Mouse (Mus musculus) lung, postnatal 14 days (tissue): ENCODE measurements around the gene Arhgef33.
"Not testable (repeated sequence)": the region's sequence is repeated elsewhere in the genome, so short reads cannot be mapped to it uniquely, and the experiment has no call there.

Experiments
- DNase-seq: peaks from one replicate; pipeline ENCODE4 v3.0.0; 2021

Gene Arhgef33

GRCm38 (mm10) chr17:80307251-80307650 is at the start of gene Arhgef33:
Arhgef33 (plus strand) TSS chr17:80307407.
- no peak for DNase-seq

DNA sequence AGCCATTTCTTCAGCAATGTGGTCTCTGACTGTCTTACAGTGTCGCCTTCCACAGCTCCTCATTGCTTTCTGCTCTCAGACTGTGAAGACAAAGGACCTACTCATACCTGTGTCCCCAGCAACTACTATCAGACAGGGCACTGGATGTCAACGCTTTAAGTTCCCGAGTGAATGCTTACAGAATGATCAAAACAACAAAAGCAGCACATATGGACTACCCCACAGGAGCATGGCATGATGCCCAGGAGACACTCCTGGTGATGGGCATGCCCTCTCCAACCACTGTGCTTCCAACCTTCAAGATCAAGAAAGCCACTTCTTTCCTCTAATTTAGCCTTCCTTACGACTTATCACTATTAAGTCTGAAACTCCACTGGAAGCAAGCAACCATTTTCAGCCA is 40.1 kb upstream of the Arhgef33 start:
- DNase-seq: no peak

- DNase-seq: no peak
Measured at GRCm38 (mm10) chr17:80268151-80268550, 39.1 kb upstream of the Arhgef33 start.

- not testable (repeated sequence) for DNase-seq
Measured at GRCm38 (mm10) chr17:80270622-80271021, 36.6 kb upstream of the Arhgef33 start.

DNA sequence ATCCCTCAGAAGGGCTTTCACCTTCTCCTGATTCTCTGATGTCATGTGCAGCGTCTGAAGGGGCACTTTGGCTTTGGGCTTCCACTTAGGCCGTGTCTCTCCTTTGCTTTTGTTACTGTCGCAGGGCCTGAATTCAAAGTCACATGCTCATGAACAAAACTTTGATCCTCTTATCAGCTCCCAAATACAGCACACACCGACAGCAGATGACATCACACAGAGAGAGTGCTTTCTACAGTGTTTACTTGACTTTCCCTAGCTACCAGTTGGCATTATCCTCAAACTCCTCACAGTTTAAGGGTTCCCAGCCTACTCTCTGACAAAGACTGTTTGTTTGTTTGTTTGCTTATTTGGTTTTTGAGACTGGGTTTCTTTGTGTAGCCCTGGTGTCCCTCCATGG is 29.0 kb upstream of the Arhgef33 start:
- DNase-seq: no peak

DNA sequence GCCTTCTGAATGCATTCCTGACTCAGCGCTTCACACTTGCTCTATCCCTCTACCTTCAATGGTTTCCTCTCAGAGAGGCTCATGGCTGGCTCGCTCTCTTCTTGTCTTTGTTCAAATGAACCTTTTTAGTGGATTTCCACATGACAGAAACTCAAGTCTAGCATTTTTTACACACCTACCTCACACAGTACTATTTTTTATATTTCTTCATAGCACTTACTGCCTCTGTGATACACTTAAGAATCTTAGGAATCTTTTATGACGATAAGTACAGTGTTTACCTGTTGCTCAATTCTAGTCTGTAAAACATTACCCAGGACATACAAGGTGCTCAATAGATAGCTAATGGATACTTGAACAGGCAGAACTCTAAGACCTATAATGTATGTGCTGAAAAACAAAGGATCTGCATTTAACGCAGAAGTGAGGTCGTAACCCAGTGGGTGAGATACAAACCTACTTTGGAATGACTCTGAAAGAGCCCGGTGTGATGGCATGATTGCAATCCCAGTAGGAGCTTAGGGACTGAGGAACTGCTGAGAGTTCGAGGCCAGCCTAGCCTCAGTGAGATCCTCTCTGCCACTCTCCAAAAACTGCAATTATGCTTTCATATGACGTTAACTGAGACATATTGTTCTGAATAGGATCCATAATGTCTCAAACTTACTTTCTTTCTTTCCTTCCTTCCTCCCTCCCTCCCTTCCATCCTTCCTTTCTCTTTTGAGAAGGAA is 27.7 kb upstream of the Arhgef33 start:
- no peak for DNase-seq

- no peak for DNase-seq
Measured at GRCm38 (mm10) chr17:80284446-80284845, 22.8 kb upstream of the Arhgef33 start.

- no peak for DNase-seq
Measured at GRCm38 (mm10) chr17:80288012-80288411, 19.2 kb upstream of the Arhgef33 start.

DNA sequence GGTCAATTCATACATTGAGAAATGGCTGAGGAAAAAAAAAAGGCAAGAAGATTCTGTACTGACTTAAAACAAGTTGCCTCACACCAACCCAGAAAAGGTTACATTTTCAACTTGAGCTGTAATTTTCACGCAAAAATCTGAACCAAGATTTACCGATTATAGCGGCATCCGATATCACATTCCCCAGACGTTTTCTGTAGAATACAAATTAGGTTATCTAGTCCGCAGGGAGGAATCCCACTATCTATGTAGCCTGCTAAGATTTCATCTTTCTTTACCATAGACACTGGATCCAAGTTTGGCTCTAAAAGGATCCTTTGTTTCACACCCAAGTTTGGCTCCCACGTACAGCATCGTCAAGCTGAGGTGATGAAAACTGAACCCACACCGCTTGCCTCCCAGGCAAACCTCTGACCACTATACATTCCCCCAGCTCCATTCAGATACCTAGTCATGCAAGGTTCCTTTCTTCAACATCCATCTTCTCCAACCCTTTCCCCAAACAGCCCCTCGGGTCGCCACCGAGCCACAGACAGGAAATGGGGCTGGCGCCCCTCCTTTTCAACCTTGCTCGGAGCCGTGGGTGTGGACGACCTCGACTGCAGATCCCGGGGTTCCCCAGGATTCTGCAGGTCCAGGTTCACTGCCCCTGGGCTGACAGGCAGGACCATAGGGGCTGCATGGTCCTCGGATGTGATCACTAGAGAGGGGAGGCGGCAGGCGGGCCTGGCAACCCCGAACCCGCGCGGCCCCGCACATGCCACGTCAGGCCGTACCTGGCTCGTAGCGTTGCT is 17.7 kb upstream of the Arhgef33 start:
- no peak for DNase-seq

DNA sequence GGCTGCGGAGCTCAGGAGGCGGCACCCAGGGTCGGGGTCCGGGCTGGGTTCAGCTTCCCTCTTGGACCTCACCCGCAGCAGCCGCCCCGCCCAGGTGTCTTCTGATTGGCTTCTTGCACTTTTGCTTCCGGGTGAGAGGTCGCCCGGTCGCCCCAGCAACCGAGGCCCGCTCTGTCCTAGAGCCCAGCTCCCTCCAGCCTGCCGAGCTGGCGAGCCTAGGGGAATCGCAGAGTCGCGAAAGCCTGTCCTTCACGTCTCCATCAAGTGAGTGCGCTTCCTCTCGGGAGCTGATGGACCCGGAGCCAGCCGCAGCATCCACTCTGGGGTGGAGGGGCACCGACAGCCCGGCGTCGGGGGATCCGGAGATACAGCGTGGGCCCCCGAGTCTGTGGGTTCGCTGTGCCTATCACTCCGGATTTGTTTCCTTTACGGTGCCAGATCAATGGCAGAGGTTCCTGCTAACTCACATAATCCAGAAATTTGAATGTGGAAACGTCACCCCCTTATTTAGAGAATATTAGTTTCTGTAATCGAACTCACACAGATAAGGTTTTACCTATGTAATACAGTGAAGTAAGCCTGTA is 17.0 kb upstream of the Arhgef33 start, which contains the start of the genes Morn2 and Dhx57:
TSS of gene Morn2 (plus strand) at position 130 of the 584 bp plus-strand sequence.
TSS of gene Dhx57 (minus strand) at position 403 of the 584 bp plus-strand sequence.
- peak; percentile 99 for DNase-seq

- peak; percentile 48 for DNase-seq
Measured at GRCm38 (mm10) chr17:80291148-80291547, 16.1 kb upstream of the Arhgef33 start.

DNA sequence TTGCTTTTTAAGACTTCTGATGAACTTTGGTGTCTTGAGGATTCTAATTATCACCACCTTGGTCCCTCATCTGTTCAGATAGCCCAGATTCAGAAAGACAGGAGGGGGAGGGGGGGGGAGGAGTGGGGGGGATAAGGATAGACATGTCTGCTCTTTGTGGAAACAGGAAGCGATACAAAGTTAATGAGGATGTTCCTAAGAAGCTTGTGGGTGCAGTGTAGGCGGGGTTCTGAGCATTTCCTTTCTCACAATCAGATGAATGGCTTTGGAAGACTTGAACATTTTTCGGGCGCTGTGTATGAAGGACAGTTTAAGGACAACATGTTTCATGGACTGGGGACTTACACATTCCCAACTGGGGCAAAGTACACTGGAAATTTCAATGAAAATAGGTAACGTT is 11.9 kb upstream of the Arhgef33 start:
- DNase-seq: no peak

DNA sequence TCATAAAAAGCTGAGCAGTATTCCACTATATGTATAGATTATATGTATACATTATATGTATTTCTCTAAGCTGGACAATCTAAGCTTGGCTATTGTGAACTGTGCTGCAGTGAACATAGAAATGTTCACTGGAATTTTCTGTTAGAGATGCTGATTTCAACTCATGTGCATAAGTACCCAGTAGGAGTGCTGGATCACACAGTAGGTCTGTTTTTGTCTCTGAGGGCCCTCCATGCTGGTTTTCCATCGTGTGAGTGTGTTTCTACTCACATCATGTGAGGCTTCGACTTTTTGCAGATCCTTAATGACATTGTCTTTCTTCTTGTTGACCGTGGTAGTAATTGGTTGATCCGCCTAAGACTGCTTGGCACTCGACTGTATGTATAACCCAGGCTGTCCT is 8.4 kb upstream of the Arhgef33 start:
- no peak for DNase-seq

DNA sequence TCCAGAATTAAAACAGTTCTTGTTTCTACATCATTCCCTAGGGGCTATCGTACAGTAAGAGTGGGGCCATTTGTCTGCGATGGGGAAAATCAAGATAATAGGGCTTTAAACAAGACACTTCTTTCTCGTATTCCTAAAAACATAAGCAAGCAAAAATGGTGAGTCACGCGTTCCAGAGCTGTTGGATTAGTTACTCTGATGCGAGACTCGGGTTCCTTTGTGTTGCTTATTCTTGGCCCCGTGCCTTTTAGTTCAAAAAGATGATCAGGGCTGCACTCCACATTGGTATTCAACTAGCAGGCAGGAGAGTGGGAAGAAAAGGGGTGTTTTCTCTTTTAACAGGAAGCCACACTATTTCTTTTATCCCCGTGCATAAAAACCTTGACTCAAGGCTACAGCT is 4.6 kb downstream of the Arhgef33 start:
- no peak for DNase-seq

- no peak for DNase-seq
Measured at GRCm38 (mm10) chr17:80312405-80312804, 5.2 kb downstream of the Arhgef33 start.

DNA sequence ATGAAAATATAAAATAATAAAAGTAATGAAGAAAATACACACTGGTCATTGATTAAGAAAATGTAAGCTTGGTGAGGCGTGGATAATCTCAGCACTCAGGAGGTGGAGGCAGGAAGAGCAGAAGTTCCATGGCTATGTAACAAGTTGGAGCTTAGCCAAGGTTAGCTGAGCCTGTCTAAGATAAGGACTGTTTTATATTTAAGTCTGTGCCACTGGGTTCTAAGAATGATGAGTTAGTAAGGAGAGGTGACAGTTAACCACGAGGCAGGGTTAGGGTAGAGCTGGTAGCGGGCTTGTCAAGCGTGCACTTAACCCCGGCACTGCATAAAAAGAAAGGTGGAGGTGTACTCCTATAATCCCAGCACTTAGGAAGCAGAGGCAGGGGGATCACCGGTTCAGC is 15.0 kb downstream of the Arhgef33 start:
- no peak for DNase-seq

- DNase-seq: no peak
Measured at GRCm38 (mm10) chr17:80323015-80323414, 15.8 kb downstream of the Arhgef33 start.

- DNase-seq: no peak
Measured at GRCm38 (mm10) chr17:80323658-80324057, 16.5 kb downstream of the Arhgef33 start.

- no peak for DNase-seq
Measured at GRCm38 (mm10) chr17:80324521-80324920, 17.3 kb downstream of the Arhgef33 start.

DNA sequence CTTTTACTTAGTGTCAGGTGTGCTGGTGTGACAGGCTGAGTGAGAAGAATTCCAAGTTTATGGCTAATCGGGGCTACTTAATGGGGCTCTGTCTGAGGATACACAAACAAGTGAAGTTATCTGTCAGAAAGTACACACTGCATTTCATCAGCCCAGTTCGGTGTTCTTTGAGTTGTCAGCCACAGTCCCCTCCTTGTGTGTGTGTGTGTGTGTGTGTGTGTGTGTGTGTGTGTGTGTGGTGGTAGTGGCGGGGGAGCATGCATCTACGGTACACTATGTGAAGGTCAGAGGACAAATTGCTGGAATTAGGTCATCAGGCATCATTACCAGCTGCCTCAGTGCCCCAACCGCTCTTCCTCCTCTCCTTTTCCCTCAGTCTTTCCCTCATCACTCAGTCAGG is 18.2 kb downstream of the Arhgef33 start:
- DNase-seq: no peak

GRCm38 (mm10) chr17:80326431-80326830 is 19.2 kb downstream of the Arhgef33 start:
- no peak for DNase-seq

DNA sequence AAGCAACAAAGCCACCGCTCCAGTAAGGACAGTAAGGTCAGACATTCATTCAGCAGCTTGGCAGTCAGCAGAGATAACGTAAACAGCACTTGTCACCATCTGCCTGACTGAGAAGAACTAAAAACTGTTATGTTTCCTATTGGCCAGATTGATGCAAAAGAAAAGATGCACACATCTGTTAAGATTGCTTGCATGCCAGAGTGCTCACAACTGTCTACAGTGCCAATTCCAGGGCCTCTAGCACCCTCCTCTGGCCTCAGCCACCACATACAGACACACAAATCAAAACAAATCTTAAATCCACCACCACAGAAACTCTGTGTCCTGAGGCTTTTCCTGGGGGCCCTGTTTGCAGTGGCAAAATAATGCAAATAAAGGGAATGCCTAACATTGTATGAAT is 25.2 kb downstream of the Arhgef33 start:
- DNase-seq: peak; percentile 7

GRCm38 (mm10) chr17:80345277-80345676 is 38.1 kb downstream of the Arhgef33 start:
- DNase-seq: peak; percentile 7
